Mouse (Mus musculus) CH12.LX (cell line): ENCODE measurements around the gene Taar7b. TPM values are rescaled to one million over a fixed set of nuclear protein-coding genes. Genes with fewer than 3 reads are reported as not detected.

ENCODE experiments used
- DNase-seq: peaks from one replicate; pipeline ENCODE4 v3.0.0-alpha.2; 2013; ENCODE audit errors: extremely low read depth
- H3K27ac ChIP-seq: 2 replicates; pipeline ENCODE4 v1.5.1; 2012; ENCODE audit warnings: low read depth, mild to moderate bottlenecking, control low read depth, moderate library complexity; ENCODE audit not compliant: insufficient read depth
- H3K27me3 ChIP-seq: replicated peaks from 2 replicates; pipeline ENCODE3; 2012; ENCODE audit warnings: inconsistent platforms
- H3K36me3 ChIP-seq, 2 experiments: replicated peaks in 1 of 2; 2 replicates each; pipeline versions ENCODE3 to v1.6.1; 2012; ENCODE audit warnings: inconsistent platforms in 1 of 2, low read length in 1 of 2, mild to moderate bottlenecking in 1 of 2, mixed read lengths in 1 of 2, moderate library complexity in 1 of 2; ENCODE audit not compliant: control insufficient read depth in 1 of 2, insufficient read depth in 1 of 2
- H3K4me1 ChIP-seq, 2 experiments: 2 replicates each; pipeline ENCODE4 v1.6.1; 2012; ENCODE audit warnings: inconsistent platforms in 1 of 2, moderate library complexity in 1 of 2; ENCODE audit not compliant: insufficient read depth in 2 of 2, control insufficient read depth in 1 of 2
- H3K4me2 ChIP-seq: 2 replicates; pipeline ENCODE4 v1.6.1; 2012; ENCODE audit warnings: low read depth, mild to moderate bottlenecking, control low read depth; ENCODE audit not compliant: poor library complexity, insufficient read depth, severe bottlenecking
- H3K4me3 ChIP-seq, 3 experiments: fragments of 150-350 bp in 1 of 3; sonication (generic) in 1 of 3; replicated peaks in 1 of 3; 2 replicates each; pipeline versions ENCODE3 to v1.5.1; 2011 to 2012; ENCODE audit warnings: low read depth in 2 of 3, low read length in 2 of 3, mild to moderate bottlenecking in 2 of 3, moderate library complexity in 2 of 3, control low read depth in 1 of 3, improper control_type of control experiment in 1 of 3, inconsistent platforms in 1 of 3, mixed read lengths in 1 of 3; ENCODE audit not compliant: poor library complexity in 1 of 3
- H3K79me2 ChIP-seq: replicated peaks from 2 replicates; pipeline ENCODE4 v1.6.1; 2012; ENCODE audit warnings: mild to moderate bottlenecking, moderate library complexity; ENCODE audit not compliant: control insufficient read depth, poor library complexity, insufficient read depth, severe bottlenecking; ENCODE audit errors: extremely low read depth
- H3K9ac ChIP-seq: 2 replicates; pipeline ENCODE4 v1.6.1; 2012; ENCODE audit warnings: low read depth, mild to moderate bottlenecking, control low read depth, moderate library complexity; ENCODE audit not compliant: insufficient read depth
- H3K9me3 ChIP-seq: replicated peaks from 2 replicates; pipeline ENCODE3; 2012; ENCODE audit warnings: low read length, inconsistent platforms, mixed read lengths
- BHLHE40 ChIP-seq: IDR thresholded peaks from 2 replicates; pipeline ENCODE4 v1.6.1; 2011; ENCODE audit warnings: mild to moderate bottlenecking, low read depth, low read length, improper control_type of control experiment
- JUND ChIP-seq: conservative IDR thresholded peaks from 2 replicates; pipeline ENCODE4 v1.6.1; 2011; ENCODE audit warnings: low read depth, low read length, improper control_type of control experiment
- PAX5 ChIP-seq: IDR thresholded peaks from 2 replicates; pipeline ENCODE4 v1.6.1; 2012; ENCODE audit warnings: low read length, inconsistent platforms, mixed read lengths
- dilution Hi-C: fragments of 300-500 bp; cut with MboI; formaldehyde crosslinking; loops from 2 replicates; pipeline ENCODE4 v1.14.3; 2020; ENCODE audit warnings: low sequenced_read_pairs; ENCODE audit not compliant: extremely low pct_unique_long_range_greater_than_20kb, extremely low pct_ligation_motif_present
- in situ Hi-C: fragments of 300-500 bp; cut with MboI; formaldehyde crosslinking; loops from 3 replicates; pipeline ENCODE4 v1.14.3; 2019; ENCODE audit warnings: low sequenced_read_pairs, low pct_ligation_motif_present, low pct_unique_long_range_greater_than_20kb, mixed read lengths
- polyA plus RNA-seq: library from polyadenylated mRNA; unstranded; fragments of >175 nt; gene quantifications from 2 replicates; pipeline ENCODE4 v1.2.1, GENCODE M21; 2012; ENCODE audit warnings: low read depth; ENCODE audit not compliant: insufficient read length
- total RNA-seq, 2 experiments: library from RNA; depleted of rRNA; stranded (reverse); fragments of 300-350 nt in 1 of 2; fragments of >200 nt in 1 of 2; gene quantifications; 2 replicates each; pipeline ENCODE4 v1.2.3; 2012 to 2014

Taar7b gene
- total and polyA plus RNA-seq, 3 experiments, result not detected

- Histone ChIP-seq H3K9me3 (no peaks in the 10 kb centered on the region), H3K4me2 (no peak within 1 kb of the TSS), H3K4me3 (no peak within 1 kb of the TSS), H3K27ac (no peak within 1 kb of the TSS), H3K36me3 (no peaks in the 10 kb centered on the region), H3K27me3 (no peaks in the 10 kb centered on the region), H3K4me1 (no peaks in the 10 kb centered on the region), H3K79me2 (no peaks in the 10 kb centered on the region), H3K9ac (no peak within 1 kb of the TSS)
- dilution Hi-C loops, result no loop called here
- no peak for DNase-seq
- in situ Hi-C loops, result no loop called here
- no peak for TF ChIP-seq JUND
- TF ChIP-seq BHLHE40, result no peak
- TF ChIP-seq PAX5, result no peak
Observed at GRCm38 (mm10) chr10:24049210-24049609, 49.5 kb downstream of the Taar7b start, which contains the start of gene Taar7f. Taar7f (plus strand) TSS chr10:24049510.

Other genes starting within 250 kb of the Taar7b start
- gene Rps12, start 212.7 kb upstream of the Taar7b start, total RNA-seq (2012; rRNA removed), result 5,116 and 5,207 TPM in 2 replicates
- 4,147 and 4,213 TPM in 2 replicates for gene Rps12, start 212.7 kb upstream of the Taar7b start, total RNA-seq (2014; rRNA removed)
- 140 and 211 TPM in 2 replicates for gene Rps12, start 212.7 kb upstream of the Taar7b start, polyA plus RNA-seq
- gene Slc18b1, start 203.0 kb upstream of the Taar7b start, total RNA-seq (2012; rRNA removed), result not detected in 2 replicates
- gene Slc18b1, start 203.0 kb upstream of the Taar7b start, total RNA-seq (2014; rRNA removed), result not detected in 2 replicates
- 0.18 TPM in 1 of 2 replicates, not detected in the other for gene Slc18b1, start 203.0 kb upstream of the Taar7b start, polyA plus RNA-seq
- not detected in 2 replicates for gene Vnn3, start 148.5 kb upstream of the Taar7b start, total RNA-seq (2012; rRNA removed)
- not detected in 2 replicates for gene Vnn3, start 148.5 kb upstream of the Taar7b start, total RNA-seq (2014; rRNA removed)
- gene Vnn3, start 148.5 kb upstream of the Taar7b start, polyA plus RNA-seq, result not detected in 2 replicates
- gene Vnn1, start 105.3 kb upstream of the Taar7b start, total RNA-seq (2012; rRNA removed), result not detected in 2 replicates
- not detected in 2 replicates for gene Vnn1, start 105.3 kb upstream of the Taar7b start, total RNA-seq (2014; rRNA removed)
- not detected in 2 replicates for gene Vnn1, start 105.3 kb upstream of the Taar7b start, polyA plus RNA-seq
- not detected in 2 replicates for gene Taar1, start 79.6 kb upstream of the Taar7b start, total RNA-seq (2012; rRNA removed)
- gene Taar1, start 79.6 kb upstream of the Taar7b start, total RNA-seq (2014; rRNA removed), result not detected in 2 replicates
- gene Taar1, start 79.6 kb upstream of the Taar7b start, polyA plus RNA-seq, result not detected in 2 replicates
- gene Taar2, start 61.4 kb upstream of the Taar7b start, total RNA-seq (2012; rRNA removed), result not detected in 2 replicates
- gene Taar2, start 61.4 kb upstream of the Taar7b start, total RNA-seq (2014; rRNA removed), result not detected in 2 replicates
- gene Taar2, start 61.4 kb upstream of the Taar7b start, polyA plus RNA-seq, result not detected in 2 replicates
- not detected in 2 replicates for gene Taar3, start 50.4 kb upstream of the Taar7b start, total RNA-seq (2012; rRNA removed)
- not detected in 2 replicates for gene Taar3, start 50.4 kb upstream of the Taar7b start, total RNA-seq (2014; rRNA removed)
- not detected in 2 replicates for gene Taar3, start 50.4 kb upstream of the Taar7b start, polyA plus RNA-seq
- gene Taar4, start 39.4 kb upstream of the Taar7b start, total RNA-seq (2012; rRNA removed), result not detected in 2 replicates
- not detected in 2 replicates for gene Taar4, start 39.4 kb upstream of the Taar7b start, total RNA-seq (2014; rRNA removed)
- not detected in 2 replicates for gene Taar4, start 39.4 kb upstream of the Taar7b start, polyA plus RNA-seq
- not detected in 2 replicates for gene Taar5, start 29.2 kb upstream of the Taar7b start, total RNA-seq (2012; rRNA removed)
- not detected in 2 replicates for gene Taar5, start 29.2 kb upstream of the Taar7b start, total RNA-seq (2014; rRNA removed)
- not detected in 2 replicates for gene Taar5, start 29.2 kb upstream of the Taar7b start, polyA plus RNA-seq
- gene Taar6, start 14.3 kb upstream of the Taar7b start, total RNA-seq (2012; rRNA removed), result not detected in 2 replicates
- not detected in 2 replicates for gene Taar6, start 14.3 kb upstream of the Taar7b start, total RNA-seq (2014; rRNA removed)
- not detected in 2 replicates for gene Taar6, start 14.3 kb upstream of the Taar7b start, polyA plus RNA-seq
- not detected in 2 replicates for gene Taar7a, start 6.5 kb upstream of the Taar7b start, total RNA-seq (2012; rRNA removed)
- gene Taar7a, start 6.5 kb upstream of the Taar7b start, total RNA-seq (2014; rRNA removed), result not detected in 2 replicates
- gene Taar7a, start 6.5 kb upstream of the Taar7b start, polyA plus RNA-seq, result not detected in 2 replicates
- gene Taar7d, start 27.3 kb downstream of the Taar7b start, total RNA-seq (2012; rRNA removed), result not detected in 2 replicates
- gene Taar7d, start 27.3 kb downstream of the Taar7b start, total RNA-seq (2014; rRNA removed), result not detected in 2 replicates
- gene Taar7d, start 27.3 kb downstream of the Taar7b start, polyA plus RNA-seq, result not detected in 2 replicates
- gene Taar7e, start 37.7 kb downstream of the Taar7b start, total RNA-seq (2012; rRNA removed), result not detected in 2 replicates
- gene Taar7e, start 37.7 kb downstream of the Taar7b start, total RNA-seq (2014; rRNA removed), result not detected in 2 replicates
- gene Taar7e, start 37.7 kb downstream of the Taar7b start, polyA plus RNA-seq, result not detected in 2 replicates
- not detected in 2 replicates for gene Taar7f, start 49.6 kb downstream of the Taar7b start, total RNA-seq (2012; rRNA removed)
- not detected in 2 replicates for gene Taar7f, start 49.6 kb downstream of the Taar7b start, total RNA-seq (2014; rRNA removed)
- not detected in 2 replicates for gene Taar7f, start 49.6 kb downstream of the Taar7b start, polyA plus RNA-seq
- gene Taar8a, start 76.6 kb downstream of the Taar7b start, total RNA-seq (2012; rRNA removed), result not detected in 2 replicates
- not detected in 2 replicates for gene Taar8a, start 76.6 kb downstream of the Taar7b start, total RNA-seq (2014; rRNA removed)
- not detected in 2 replicates for gene Taar8a, start 76.6 kb downstream of the Taar7b start, polyA plus RNA-seq
- not detected in 2 replicates for gene Taar8b, start 92.4 kb downstream of the Taar7b start, total RNA-seq (2012; rRNA removed)
- not detected in 2 replicates for gene Taar8b, start 92.4 kb downstream of the Taar7b start, total RNA-seq (2014; rRNA removed)
- not detected in 2 replicates for gene Taar8b, start 92.4 kb downstream of the Taar7b start, polyA plus RNA-seq
- gene Taar8c, start 102.0 kb downstream of the Taar7b start, total RNA-seq (2012; rRNA removed), result not detected in 2 replicates
- not detected in 2 replicates for gene Taar8c, start 102.0 kb downstream of the Taar7b start, total RNA-seq (2014; rRNA removed)
- gene Taar8c, start 102.0 kb downstream of the Taar7b start, polyA plus RNA-seq, result not detected in 2 replicates
- not detected in 2 replicates for gene Taar9, start 109.6 kb downstream of the Taar7b start, total RNA-seq (2012; rRNA removed)
- gene Taar9, start 109.6 kb downstream of the Taar7b start, total RNA-seq (2014; rRNA removed), result not detected in 2 replicates
- not detected in 2 replicates for gene Taar9, start 109.6 kb downstream of the Taar7b start, polyA plus RNA-seq
- gene Stx7, start 149.4 kb downstream of the Taar7b start, total RNA-seq (2012; rRNA removed), result 92.8 and 117 TPM in 2 replicates
- 176 and 194 TPM in 2 replicates for gene Stx7, start 149.4 kb downstream of the Taar7b start, total RNA-seq (2014; rRNA removed)
- gene Stx7, start 149.4 kb downstream of the Taar7b start, polyA plus RNA-seq, result 102 TPM in 2 replicates
- gene Moxd1, start 223.6 kb downstream of the Taar7b start, total RNA-seq (2012; rRNA removed), result not detected in 2 replicates
- not detected in 2 replicates for gene Moxd1, start 223.6 kb downstream of the Taar7b start, total RNA-seq (2014; rRNA removed)
- not detected in 2 replicates for gene Moxd1, start 223.6 kb downstream of the Taar7b start, polyA plus RNA-seq